Mouse (Mus musculus): ENCODE measurements around the gene Fscb. TPM values are rescaled to one million over a fixed set of nuclear protein-coding genes. Genes with fewer than 3 reads are reported as not detected.

The Fscb gene
- 3.9 TPM for polyA plus RNA-seq (2014; fragmentation: Illumina TruSeq; extraction: RNeasy Lipid Tissue Mini Kit (QIAGEN cat#74804); ENCODE audit: low read depth, low replicate concordance)

GRCm38 (mm10) chr12:64474590-64474989, at the start of gene Fscb:
Gene Fscb, minus strand, starts transcription at chr12:64474690.

